Mouse (Mus musculus) small intestine, adult 2 months (tissue): ENCODE data around the gene Ak1. TPM values are rescaled to one million over a fixed set of nuclear protein-coding genes. Genes with fewer than 3 reads are reported as not detected.

Source experiments
- H3K27ac ChIP-seq: fragments of 200-500 bp; 2 replicates; pipeline ENCODE4 v1.5.1; 2012; ENCODE audit warnings: low read depth, low read length, control low read depth, inconsistent platforms; ENCODE audit not compliant: insufficient read depth
- H3K27me3 ChIP-seq: fragments of 200-500 bp; 2 replicates; pipeline ENCODE4 v1.6.1; 2012; ENCODE audit warnings: mild to moderate bottlenecking, moderate library complexity, low read length, inconsistent platforms; ENCODE audit not compliant: control insufficient read depth, insufficient read depth
- H3K36me3 ChIP-seq: fragments of 200-500 bp; 2 replicates; pipeline ENCODE4 v1.6.1; 2012; ENCODE audit warnings: mild to moderate bottlenecking, low read length, control low read depth, inconsistent platforms; ENCODE audit not compliant: control insufficient read depth, insufficient read depth
- H3K4me1 ChIP-seq: fragments of 200-500 bp; 2 replicates; pipeline ENCODE4 v1.6.1; 2012; ENCODE audit warnings: low read length, inconsistent platforms, mixed read lengths; ENCODE audit not compliant: control insufficient read depth, insufficient read depth, insufficient read length
- H3K4me3 ChIP-seq: fragments of 200-500 bp; 2 replicates; pipeline ENCODE4 v1.5.1; 2012; ENCODE audit warnings: low read depth, mild to moderate bottlenecking, control low read depth, inconsistent platforms, low read length, moderate library complexity
- CTCF ChIP-seq: fragments of 200-500 bp; IDR thresholded peaks from 2 replicates; pipeline ENCODE4 v1.5.1; 2012; ENCODE audit warnings: low read depth, mild to moderate bottlenecking, control low read depth, inconsistent platforms, low read length, moderate library complexity, mixed read lengths; ENCODE audit not compliant: insufficient replicate concordance, insufficient read length; ENCODE audit errors: extremely low read depth
- POLR2A ChIP-seq: fragments of 200-500 bp; IDR thresholded peaks from 2 replicates; pipeline ENCODE4 v1.6.1; 2012; ENCODE audit warnings: low read depth, mild to moderate bottlenecking, control low read depth, inconsistent platforms, low read length, moderate library complexity
- WGBS: fragments of 180-500 bp; shearing (Covaris S2); methylation state at CpG from one replicate; pipeline ENCODE4 v1.1.7; 2018; 5-methylcytosine and 5-hydroxymethylcytosine counted together
- polyA plus RNA-seq: library from polyadenylated mRNA; depleted of rRNA; stranded (reverse); fragments of >200 nt; gene quantifications from 2 replicates; pipeline ENCODE4 v1.2.3, GENCODE M21; 2012

Gene Ak1
- polyA plus RNA-seq, 1 experiment, result 3.4 TPM

DNA sequence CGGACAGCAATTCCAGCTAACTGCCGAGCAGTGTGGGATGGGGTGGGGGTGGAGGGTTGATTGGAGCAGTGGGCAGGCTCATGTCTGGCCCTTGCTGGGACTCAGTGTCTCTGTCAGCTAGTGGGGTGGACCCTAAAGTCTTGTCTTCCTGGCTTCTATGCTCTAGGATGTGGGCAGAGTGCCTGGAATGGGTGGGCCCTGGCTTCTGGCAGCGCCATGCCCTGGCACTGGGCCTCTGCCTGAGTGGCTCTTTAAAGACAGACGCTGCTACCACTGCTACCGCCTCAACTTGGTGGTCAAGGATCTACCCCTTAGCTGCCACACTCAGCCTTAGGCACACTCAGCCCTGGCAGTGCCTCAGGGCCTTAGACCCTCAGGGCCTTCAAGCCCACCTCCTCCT lies 7.2 kb downstream of the Ak1 start:
- H3K36me3 ChIP-seq, result no peaks in the 10 kb centered on the region
- H3K4me1 ChIP-seq, result peaks cover 5% of the 10 kb centered on the region
- no peaks in the 10 kb centered on the region for H3K27me3 ChIP-seq
- no peak overlapping the region for H3K27ac ChIP-seq
- no peak overlapping the region for H3K4me3 ChIP-seq
- TF ChIP-seq CTCF (no peak), POLR2A (no peak)
- 33% methylated on average over 5 of the region's 5 CpGs for WGBS

DNA sequence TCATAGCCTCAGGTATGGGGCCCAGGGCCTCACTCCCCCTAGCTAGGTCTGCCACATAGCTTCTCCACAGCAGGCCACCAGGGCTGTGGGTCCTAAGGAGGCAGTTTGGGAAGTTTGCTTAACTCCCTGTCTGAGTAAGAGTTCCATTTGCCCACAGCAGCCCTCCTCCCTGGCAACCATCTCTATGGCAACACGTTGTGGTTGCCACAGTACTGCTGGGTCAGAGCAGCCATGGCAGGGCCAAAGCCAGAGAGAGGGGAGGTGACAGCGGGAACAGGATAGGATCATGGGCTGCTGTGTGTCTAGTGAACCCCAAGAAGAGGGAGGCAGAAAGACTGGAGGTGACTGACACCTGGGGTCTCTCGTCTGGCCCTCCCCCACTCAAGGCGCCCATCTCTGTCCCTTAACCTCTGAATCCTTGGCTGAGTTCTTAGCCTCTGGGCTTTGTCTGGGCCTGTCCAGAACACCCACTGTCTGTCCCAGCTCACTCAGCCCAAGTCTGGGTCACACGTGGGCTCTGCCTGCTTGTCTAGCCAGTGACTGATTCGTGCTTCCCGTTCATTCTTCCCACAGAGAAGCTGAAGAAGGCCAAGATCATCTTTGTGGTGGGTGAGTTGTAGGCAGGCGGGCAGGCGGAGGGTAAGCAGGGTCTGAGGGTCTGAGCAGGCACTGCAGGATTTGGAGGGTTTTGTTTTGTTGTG lies 7.9 kb downstream of the Ak1 start:
- Histone ChIP-seq H3K27ac (no peak overlapping the region), H3K4me1 (peaks cover 7% of the 10 kb centered on the region), H3K27me3 (no peaks in the 10 kb centered on the region), H3K36me3 (no peaks in the 10 kb centered on the region), H3K4me3 (no peak overlapping the region)
- no peak for TF ChIP-seq POLR2A
- TF ChIP-seq CTCF, result no peak
- WGBS, result 79% methylated on average over 9 of the region's 9 CpGs

DNA sequence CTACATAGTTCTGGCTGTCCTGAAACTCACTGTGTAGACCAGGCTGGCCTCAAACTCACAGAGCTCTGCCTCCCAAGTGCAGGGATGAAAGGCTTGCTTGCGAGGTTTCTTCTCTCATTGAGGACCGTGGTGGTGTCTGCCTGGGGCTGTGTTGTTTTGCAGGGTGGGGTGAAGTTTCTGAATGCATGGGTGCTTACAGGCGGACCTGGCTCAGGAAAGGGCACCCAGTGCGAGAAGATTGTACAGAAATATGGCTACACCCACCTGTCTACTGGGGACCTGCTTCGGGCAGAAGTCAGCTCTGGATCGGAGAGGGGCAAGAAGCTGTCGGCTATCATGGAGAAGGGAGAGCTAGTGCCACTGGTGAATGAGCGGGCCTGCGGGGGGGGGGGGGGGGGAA lies 8.5 kb downstream of the Ak1 start:
- H3K4me3 ChIP-seq, result no peak overlapping the region
- no peaks in the 10 kb centered on the region for H3K36me3 ChIP-seq
- peaks cover 7% of the 10 kb centered on the region for H3K4me1 ChIP-seq
- H3K27ac ChIP-seq, result no peak overlapping the region
- H3K27me3 ChIP-seq, result no peaks in the 10 kb centered on the region
- TF ChIP-seq CTCF, result no peak
- no peak for TF ChIP-seq POLR2A
- WGBS, result 91% methylated on average over 9 of the region's 9 CpGs

DNA sequence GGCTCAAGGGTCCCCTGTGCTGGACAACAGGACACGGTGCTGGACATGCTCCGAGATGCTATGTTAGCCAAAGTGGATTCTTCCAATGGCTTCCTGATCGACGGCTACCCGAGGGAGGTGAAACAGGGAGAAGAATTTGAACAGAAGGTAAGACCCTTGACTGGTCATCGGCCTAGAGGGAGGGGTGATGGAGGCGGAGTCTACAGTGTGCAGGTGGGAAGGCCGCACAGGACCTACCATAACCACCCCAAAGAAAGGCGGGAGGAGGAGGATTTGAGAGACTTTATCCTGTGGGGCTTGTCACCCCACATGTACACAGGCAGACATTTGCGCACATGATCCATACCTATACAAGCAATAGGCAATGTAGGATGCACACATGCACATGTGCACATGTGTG lies 9.5 kb downstream of the Ak1 start:
- no peak for TF ChIP-seq POLR2A
- Histone ChIP-seq H3K27me3 (no peaks in the 10 kb centered on the region), H3K36me3 (no peaks in the 10 kb centered on the region), H3K4me3 (no peak overlapping the region), H3K4me1 (peaks cover 3% of the 10 kb centered on the region), H3K27ac (no peak overlapping the region)
- 83% methylated on average over 10 of the region's 10 CpGs for WGBS

DNA sequence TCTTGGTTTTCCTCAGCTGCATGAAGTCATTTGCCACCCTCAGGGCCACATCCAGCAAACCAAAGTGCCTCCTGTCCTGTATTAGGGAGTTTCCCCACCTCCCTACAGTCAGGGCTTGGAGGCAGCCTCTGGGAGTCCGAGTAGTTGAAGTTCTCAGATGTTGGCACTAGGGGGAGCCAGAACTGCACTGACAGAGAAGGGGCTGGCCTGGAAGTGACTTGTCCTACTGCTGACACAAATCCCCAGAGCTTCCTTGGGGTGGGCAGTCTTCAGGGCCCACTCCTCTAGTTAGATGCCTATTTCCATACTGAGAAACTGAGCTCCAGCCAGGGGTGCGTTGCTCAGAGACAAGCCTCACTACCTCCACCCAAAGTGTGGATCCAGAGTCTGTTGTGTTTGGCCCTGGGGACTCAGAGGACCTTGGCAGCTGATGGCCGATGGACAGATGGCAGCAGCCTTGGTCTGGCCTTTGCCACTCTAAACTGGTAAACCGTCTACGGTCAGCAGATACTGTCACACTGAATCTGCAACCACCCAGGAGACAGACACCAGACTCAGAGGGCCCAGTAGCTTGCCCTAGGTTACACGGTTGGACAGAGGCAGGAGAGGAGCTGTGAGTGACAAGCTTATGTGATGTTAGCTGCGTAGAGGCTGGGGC lies 10.3 kb downstream of the Ak1 start:
- no peaks in the 10 kb centered on the region for H3K36me3 ChIP-seq
- H3K27ac ChIP-seq, result no peak overlapping the region
- WGBS, result 53% methylated on average over 7 of the region's 7 CpGs
- peaks cover 3% of the 10 kb centered on the region; the same call in 1 of the 2 replicates for H3K4me1 ChIP-seq
- TF ChIP-seq POLR2A (no peak), CTCF (peak; percentile 89)
- no peaks in the 10 kb centered on the region for H3K27me3 ChIP-seq
- no peak overlapping the region for H3K4me3 ChIP-seq

DNA sequence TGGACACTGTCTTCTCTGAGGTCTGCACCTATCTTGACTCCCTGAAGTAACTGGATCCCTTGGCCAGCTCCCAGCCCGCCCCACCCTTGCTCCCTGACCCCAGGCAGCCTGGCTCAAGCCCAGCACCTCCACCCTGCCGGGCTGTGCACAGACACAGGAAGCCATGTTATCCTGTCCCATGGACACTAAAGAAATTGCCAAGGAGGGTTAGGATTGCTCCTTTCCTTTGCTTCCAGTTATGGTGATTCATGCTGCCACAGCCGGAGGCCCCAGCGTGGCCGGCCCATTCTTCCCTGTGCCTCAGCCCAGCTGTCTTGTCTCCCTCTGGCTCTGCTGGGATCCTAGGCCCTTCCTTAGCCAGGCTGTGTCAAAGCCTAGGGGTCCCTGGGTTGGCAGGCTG lies 12.1 kb downstream of the Ak1 start:
- no peak overlapping the region for H3K4me3 ChIP-seq
- no peaks in the 10 kb centered on the region for H3K27me3 ChIP-seq
- H3K4me1 ChIP-seq, result peaks cover 6% of the 10 kb centered on the region
- TF ChIP-seq CTCF, result no peak
- no peak for TF ChIP-seq POLR2A
- WGBS, result 70% methylated on average over 5 of the region's 5 CpGs
- H3K27ac ChIP-seq, result no peak overlapping the region
- H3K36me3 ChIP-seq, result no peaks in the 10 kb centered on the region

DNA sequence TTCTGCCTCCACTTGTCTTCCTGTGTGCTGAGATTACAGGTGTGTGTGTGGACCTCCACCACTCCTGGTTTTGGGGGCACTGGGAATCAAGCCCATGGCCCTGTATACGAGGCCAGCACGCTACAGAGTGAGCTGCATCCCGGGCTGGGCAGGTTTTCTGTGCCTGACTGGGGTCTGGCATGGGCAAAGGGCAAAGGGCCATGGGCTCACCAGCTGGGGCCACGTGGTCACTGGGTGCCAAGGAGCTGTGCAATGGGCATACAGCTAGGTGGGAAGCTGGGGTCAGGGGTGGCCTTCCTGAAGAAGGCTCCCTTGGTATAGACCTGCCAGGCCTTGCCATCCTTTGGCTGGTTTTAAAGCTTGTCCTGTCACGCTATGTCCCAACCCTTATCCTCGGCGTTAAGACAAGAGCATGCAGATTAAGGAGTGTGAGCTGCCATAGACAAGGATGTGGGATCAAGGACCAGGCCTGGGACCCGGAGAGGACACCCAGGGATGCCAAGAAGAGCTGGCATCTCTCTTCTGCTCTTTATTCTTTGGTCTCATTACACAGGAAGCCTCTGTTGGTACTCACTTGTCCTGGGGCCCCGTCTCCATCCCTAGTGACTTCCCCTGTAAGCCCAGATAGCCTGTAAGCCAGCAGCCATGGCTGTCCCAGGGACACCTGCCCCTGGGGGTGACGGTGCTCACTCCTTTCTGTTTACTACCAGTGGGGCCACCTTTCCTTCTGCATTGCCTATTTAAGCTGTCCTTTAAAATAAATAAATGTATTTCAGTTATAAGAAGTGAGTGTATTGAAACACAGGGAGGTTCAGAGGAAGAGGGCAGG lies 12.9 kb downstream of the Ak1 start:
- Histone ChIP-seq H3K36me3 (no peaks in the 10 kb centered on the region), H3K4me1 (peaks cover 6% of the 10 kb centered on the region), H3K27ac (no peak overlapping the region), H3K4me3 (no peak overlapping the region), H3K27me3 (no peaks in the 10 kb centered on the region)
- TF ChIP-seq POLR2A (no peak), CTCF (no peak)
- WGBS, result 84% methylated on average over 10 of the region's 10 CpGs
